Mouse (Mus musculus): Measurements from ENCODE around the gene 1700056E22Rik.

GRCm38 (mm10) chr1:184053141-184053540 lies 19.0 kb upstream of the 1700056E22Rik start:
- TF ChIP-seq CTCF (conservative IDR thresholded peaks at IDR 0.05; ENCODE audit: low read length): no peak
- TF ChIP-seq POU5F1 (IDR thresholded peaks at IDR 0.05; ENCODE audit: borderline replicate concordance, low read length): no peak

Measured in E14TG2a.4 (cell line).